Mouse (Mus musculus): ENCODE measurements around the gene Zfand3.

Zfand3 gene

DNA sequence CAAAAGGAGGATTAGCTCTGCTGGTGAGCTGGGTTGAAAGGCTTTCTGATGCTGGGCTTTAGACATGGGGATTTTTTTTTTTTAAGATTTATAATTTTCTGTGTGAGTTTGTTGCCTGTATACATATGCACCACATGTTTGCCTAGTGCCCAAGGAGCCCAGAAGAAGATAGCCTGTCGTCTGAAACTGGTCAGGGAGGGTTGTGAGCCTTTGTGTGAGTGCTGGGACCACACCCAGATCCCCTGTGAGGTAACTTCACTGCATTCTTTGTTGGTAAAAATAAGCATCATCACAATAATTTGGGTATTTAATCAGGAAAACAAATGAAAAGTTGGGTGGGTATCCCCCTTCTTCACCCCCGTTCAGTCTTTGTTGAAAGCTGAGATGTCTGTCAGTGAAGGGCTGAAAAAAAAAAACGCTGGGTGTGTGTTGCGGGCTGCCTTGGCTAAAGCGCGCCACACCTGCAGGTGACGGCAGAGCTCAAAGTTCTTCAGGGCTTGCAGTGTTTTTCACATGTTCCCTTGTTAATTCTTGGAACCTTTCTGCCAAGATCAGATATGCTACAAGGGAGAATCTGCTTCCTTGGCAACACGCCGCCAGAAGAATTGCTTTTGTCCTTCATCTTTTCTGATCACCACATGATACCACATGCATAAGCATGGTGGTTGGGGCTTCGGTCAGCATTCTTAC is 154.0 kb downstream of the Zfand3 start:
- no peak for DNase-seq

DNA sequence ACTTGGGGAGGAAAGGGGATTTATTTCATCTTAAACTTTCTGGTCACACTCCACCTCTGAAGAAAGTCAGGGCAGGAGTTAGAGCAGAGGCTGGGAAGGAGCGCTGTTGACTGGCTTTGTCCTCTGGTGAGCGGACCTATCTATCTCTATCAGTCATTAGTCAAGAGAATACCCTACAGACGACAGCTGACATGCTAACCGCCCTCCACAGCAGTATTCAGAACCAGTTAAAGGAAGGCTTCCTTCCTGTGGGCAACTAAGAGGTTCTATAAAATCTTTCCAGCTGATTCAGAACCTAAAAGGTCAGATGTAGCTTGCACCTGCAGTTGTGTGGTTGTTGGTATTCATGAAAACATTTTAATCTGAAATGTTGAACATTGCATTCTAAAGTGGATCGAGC is 154.8 kb downstream of the Zfand3 start:
- DNase-seq, result no peak

DNA sequence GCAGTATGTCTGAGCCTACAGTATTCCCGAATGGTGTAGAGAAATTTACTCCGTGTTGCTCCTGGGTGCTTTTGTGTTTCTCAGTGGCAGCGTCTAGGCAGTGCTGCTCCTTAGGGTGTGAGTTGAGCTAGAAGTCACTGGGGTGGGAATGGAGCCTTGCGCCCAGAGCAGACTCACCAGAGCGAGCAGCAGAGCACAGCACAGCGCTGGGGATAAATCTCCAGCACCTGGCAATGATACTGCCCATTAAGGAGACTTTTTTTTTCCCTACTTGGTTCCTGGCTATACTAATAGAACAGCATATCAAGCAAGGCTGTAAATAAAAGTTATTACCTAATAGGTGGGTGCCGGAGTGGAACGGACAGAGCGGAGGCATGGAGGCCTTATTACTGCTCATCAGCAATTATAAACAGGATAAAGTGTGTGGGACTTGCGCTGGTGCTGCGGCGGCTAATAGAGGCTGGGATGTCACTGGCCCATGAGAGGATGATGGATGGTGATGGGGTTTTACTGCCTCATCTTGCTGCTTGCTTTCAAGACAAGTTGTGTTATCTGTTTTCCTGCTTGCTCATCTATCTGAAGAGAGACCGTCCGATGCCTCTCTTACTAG is 156.4 kb downstream of the Zfand3 start:
- no peak for DNase-seq

DNA sequence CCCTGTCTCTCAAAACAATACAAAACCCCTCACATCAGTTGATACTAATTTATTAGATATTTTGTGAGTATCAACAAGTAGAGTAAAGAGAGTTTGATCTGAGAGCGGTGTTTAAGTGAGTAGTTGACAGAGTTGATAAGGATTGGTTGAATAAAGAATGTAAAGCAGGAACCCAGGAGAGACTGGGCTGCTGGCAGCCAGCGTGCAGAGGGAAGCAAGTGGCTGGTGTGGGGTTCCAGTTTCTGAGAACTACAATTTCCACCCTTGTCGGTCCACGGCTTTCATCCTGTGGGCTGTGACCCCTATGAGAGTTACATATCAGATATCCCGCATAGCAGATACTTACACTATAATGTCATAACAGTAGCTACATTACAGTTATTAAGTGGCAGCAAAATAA is 158.4 kb downstream of the Zfand3 start:
- DNase-seq, result no peak

DNA sequence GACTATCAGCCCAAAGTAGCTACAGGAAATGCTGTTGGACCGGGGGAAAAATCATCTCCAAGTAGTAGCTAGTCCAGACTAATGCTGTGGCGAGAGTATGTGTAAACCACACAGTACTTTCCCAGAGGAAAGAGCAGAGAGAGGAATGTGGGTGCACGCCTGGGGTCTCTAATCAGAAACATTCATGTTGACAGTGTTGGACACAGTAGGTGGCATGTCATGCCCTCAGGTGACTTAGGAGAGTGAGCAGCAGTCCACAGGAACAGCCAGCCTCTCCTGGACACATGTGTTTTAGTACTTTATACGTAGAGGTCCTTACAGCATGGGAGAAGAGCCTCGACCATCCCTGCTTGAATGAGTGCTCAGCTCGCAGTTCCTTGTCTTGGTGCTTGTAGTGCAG is 159.3 kb downstream of the Zfand3 start:
- DNase-seq, result no peak

DNA sequence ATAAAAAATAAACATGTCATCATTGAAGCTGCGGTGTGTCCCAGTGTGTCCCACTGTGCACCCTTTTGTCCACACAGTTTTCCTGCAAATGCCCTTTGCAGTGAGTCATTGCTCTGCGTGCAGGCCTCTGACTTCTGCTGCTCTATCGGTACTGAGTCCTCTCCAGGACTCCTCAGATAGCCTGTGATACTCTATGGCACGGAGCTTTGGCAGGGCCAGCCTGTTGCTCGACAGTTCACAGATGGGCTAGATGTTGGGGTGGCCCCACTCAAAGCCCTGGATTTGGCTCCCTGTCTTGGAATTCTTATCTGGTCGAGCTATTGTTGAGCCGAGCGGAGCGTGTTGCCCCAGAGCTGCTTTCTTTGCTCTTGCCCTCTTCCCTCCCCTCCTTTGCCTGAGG is 160.3 kb downstream of the Zfand3 start:
- DNase-seq, result peak; percentile 54

DNA sequence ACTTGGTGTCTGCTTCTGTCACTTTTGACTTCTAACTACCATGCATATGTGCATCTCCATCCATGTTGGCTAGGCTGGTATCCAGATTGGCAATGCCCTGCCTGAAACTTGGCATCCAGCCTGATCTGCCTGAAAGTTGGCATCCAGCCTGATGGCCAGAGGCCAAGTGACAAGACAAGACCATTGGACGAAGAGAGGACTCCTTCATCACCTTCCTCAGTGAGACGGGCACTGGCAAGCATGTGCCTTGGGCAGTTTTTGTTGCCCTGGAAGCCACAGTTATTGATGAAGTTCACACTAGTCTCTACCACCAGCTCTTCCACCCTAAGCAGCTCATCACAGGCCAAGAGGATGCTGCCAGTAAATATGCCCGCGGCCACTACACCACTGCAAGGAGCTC is 172.9 kb downstream of the Zfand3 start:
- DNase-seq, result peak; percentile 92

DNA sequence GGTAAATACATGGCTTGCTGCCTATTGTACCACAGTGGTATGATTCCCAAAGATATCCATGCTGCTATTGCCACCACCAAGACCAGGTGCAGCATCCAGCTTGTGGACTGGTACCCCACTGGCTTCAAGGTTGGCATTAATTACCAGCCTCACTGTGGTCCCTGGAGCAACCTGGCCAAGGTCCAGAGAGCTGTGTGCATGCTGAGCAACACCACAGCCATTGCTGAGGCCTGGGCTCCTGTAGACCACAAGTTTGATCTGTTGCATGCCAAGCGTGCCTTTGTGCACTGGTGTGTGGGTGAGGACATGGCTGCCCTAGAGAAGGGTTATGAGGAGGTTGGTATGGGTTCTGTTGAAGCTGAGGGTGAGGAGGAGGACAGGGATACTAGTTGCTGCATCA is 173.9 kb downstream of the Zfand3 start:
- DNase-seq, result peak; percentile 73

DNA sequence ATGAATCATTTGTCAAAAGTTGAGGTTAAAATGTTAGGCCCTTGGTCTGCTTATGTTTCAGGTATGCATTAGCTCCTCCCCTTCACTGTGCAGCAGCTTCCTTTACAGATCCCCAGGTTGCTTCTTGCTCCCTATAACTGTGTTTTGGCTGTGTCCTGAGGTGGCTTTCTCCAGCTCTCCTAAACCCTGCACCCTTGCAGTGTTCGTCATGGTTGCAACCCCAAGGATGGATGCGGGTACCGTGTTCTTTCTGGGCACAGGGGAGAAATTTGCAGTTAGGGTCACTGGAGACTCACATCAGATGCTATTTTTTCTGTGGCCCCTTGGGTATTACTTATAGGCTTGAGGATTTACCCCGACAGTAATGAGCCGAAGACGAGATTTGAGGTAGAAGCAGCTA is 175.7 kb downstream of the Zfand3 start:
- DNase-seq, result no peak

DNA sequence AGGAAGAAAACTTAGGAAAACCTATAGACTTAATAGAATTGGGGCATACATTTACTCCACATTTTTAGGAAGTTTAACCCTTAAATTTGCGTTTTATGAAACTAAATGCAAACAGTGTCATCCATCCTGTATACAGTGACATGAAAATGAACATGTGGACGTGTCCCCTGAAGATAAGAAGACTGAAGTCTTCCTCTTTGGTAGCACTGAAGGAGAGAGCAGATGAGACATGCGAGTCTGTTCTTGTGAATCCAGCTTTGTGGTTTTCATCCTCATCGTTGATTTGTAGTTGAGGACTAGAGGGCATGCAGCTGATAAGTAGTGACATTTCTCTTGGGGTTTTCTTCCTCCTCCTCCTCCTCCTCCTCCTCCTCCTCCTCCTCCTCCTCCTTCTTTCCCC is 177.0 kb downstream of the Zfand3 start:
- DNase-seq, result no peak

DNA sequence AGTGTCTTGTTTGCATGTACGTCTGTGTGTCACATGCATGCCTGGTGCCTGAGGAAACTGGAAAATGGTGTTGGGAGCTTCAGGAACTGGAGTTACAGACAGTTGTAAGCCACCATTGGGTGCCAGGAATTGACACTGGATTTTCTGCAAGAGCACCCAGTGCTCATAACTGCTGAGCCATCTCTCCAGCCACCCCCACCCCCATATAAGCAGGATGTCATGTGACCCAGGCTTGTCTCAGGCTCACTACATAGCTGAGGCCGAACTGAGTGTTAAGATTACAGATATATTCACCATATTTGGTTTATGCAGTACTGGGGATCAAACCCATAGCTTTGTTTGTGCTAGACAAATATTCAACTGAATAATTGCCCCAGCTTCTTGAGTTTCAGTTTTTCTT is 177.5 kb downstream of the Zfand3 start:
- DNase-seq, result no peak

DNA sequence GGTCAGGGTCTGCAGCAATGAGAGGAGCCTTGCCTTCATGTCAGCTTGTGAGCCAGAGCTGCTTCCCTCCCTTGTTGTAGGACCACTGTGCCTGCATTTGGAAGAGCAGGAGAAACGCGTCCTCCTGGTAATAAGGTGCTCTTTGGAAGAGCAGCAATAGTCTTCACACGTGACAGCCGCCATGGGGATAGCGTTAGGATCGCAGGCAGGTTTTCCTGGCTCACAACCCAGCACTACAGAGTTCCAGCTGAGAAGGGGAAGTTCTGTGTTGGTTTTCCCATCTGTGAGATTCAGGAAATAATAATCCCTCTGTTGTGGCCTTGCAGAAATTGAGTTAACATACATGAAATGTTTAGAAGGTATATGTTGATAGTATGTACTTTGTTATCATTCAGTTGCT is 179.0 kb downstream of the Zfand3 start:
- DNase-seq, result peak; percentile 80

DNA sequence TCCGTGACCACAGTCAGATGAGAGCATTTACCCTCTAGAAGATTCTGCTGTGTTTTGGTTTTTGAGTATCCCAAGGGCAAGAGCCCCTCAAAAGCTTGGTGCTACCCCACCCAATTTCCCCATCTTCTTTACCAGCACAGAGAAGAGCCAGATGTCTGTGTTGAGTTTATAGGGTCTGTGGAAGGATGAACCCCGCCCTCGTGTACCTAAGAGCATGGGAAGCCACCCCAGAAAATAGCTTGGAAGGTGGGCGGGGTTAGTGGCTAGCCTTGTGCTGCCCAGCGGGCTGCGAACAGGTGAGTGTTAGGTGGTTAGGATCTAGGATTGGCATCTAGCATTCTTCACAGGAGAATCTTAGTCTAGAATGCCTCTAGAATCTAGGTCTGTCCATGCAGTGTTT is 182.6 kb downstream of the Zfand3 start:
- no peak for DNase-seq

DNA sequence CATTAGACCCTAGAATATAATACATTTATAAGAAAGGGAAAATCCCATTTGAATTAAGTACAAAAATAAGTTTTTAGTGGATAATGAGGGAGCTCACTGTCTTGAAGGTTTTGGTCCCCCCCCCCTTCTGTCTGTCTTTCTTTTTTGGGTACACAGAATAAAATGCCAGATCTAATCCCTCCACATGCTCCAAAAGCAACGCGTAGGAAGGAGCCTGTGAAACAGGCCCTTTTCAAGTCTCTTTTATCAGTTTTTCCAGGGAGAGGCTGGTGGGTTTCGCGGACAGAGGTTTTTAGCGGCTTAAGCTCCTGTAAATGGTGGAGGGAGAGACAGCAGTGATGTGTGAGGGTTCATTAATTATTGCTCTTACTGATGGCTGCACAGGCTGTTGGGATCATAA is 183.0 kb downstream of the Zfand3 start:
- no peak for DNase-seq

DNA sequence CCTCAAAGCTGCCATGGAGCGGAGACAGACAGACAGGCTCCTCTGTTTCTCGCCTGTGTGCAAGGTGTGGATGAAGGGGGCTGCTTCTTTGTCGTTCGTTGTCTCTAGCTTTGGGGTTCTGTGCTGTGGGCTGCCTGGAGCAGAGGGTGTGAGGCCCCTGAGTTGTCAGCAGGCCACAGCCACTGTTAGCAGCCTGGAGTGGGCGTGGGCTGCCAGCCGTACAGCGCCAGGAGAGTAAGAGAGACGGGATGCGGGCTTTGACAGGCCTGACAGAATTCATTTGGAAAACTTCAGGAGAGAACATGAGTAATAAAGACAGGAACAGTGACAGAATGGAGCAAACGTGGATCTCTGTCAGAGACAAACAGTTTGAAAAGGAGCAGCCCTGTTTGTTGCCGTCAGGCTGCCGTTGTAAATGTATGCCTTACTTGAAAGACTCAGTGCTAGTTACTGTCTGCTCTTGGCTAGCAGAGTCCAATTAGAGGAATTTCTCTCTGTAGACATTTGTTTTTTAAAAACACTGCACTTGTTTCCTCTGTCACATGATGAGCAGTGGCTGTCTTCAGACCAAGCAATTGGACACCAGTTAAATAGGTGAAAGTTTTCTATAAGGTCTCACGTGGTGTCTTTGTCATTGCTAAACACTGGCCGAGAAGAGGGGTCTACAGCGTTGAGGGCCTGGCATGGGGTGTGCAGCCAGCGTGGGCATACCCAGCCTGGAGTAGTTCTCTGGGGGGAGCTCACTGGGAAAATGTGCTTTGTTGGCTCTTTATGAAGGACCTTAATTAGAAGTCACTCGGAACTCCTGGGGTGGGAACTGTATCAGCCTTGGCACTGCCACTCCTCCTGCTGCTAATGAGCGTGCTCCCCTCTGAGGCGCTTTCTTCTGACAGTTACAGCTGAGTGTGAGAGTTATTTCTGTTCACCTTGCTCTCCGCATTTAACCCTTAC is 183.8 kb downstream of the Zfand3 start:
- peak; percentile 55 for DNase-seq

DNA sequence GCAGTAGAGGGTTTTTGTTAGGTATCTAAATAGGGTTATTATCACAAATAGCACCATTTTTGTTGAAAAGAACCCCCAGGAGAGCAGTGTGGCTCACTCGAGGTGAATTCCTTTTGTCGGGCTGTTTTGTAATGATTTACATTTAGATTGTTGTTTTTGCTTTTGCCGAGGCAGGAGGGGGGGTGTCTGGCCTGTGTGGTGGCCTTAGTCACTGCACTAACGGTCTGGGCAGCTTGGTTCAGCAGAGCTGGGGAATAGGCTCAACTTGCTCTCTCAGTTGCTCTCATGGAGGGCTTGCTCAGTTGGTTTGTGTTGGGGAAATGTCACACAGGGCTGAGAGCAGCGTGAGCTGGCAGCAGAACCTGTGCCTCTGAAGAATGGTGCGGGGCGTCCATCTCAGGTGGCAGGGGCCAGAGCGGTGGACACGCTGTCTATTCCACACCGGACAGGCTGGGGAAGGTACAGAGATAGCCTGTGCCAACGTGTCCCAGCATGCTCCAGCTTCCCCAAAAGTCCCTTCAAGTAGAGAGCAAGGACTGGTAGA is 186.6 kb downstream of the Zfand3 start:
- no peak for DNase-seq

DNA sequence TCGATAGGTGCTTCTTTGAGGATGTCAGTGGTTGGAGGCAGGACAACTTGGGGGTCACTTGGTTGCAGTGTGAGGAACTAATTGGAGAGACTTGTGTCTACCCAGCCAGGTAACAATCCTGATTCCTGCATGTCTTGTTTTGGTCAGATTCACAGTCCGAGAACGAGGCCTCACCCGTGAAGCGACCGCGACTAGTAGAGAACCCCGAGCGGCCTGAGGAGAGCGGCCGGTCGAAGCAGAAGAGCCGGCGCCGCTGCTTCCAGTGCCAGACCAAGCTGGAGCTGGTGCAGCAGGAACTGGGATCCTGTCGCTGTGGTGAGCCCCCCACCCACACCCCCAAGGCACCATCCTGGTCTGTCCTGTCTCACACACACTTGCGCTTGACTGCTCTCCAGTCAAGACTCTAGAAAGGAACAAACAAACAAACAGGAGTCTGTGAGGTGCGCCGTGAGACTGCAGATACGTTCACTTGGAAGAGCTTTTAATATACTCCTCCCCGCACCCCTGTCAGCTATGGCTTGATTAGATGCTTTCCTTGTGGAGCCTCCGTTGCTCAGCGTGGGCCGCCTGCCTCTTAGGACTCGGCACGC is 188.0 kb downstream of the Zfand3 start:
- DNase-seq, result no peak

DNA sequence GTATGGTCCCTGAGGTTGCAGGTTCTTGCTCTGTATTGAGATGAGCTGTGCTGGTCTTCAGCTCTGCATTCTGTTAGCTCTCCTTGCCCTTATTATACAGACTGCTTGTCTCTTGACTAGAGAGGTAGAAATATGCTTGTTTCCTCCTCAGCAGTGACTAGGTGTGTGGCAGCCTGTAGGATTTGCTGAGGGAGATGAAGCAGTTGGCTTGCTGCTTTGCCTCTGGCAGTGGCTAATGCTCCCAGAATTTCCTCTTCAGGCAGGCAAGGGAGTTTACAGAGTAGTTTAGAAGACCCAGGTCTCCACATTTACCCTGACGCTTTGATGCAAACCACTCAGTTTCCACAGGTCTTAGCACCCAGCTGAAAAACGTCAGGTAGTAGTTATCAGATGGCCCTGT is 189.1 kb downstream of the Zfand3 start:
- DNase-seq, result no peak

DNA sequence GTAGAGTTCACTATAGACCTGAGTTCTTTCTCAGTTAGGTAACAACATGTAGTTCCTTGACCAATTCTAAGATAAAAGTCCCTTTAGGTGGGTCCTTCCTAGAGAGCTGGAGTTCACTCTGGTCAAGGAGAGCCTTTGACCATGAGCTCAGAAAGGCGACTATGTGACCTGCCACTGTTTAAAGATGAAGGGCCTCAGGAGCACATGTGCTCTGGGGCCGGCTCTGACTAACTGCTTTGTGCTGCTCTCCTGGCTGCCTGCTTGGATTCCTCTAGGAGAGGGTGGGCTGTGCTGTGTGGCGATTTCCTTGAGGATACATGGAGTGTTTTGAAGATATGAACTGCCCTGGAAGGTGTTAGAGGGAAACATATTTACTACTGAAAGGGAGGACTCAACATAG is 189.6 kb downstream of the Zfand3 start:
- no peak for DNase-seq

DNA sequence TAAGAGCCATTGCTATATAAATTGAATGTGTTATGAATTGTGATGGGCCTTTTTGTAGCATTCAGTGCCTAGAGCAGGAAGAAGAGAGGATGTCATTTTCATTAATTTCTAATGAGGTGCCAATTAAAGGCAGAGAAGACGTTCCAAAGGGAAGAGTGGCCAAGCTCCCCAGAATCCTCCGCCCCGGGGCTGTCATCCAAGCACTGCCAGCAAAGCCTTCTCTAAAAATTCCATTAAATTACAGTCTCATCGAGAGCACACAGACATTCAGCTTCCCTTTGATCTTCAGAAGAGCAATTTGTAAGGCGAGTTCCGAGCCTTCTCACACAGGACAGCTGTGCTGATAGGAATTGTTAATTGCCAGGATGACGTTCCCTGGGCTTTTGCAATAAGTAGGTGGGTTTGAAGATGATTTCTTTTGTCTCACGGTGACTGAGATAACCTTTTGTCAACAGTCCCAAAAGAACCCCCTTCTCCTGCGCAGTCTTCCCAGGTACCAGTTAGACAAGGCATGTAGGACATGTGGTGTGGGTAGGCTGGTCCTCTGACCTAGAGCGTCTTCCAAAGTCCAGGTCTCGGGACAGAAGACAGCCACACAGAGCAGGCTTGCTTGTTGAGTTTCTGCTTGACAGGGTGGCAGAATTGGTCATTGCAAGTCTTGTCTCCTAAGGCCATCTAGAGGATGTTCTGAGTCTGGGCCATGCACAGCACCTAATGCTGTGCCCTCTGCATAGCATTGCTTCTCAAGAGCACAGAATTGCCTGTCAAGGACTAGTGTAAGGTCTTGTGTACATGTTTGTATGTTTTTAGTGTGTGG is 190.3 kb downstream of the Zfand3 start:
- no peak for DNase-seq

DNA sequence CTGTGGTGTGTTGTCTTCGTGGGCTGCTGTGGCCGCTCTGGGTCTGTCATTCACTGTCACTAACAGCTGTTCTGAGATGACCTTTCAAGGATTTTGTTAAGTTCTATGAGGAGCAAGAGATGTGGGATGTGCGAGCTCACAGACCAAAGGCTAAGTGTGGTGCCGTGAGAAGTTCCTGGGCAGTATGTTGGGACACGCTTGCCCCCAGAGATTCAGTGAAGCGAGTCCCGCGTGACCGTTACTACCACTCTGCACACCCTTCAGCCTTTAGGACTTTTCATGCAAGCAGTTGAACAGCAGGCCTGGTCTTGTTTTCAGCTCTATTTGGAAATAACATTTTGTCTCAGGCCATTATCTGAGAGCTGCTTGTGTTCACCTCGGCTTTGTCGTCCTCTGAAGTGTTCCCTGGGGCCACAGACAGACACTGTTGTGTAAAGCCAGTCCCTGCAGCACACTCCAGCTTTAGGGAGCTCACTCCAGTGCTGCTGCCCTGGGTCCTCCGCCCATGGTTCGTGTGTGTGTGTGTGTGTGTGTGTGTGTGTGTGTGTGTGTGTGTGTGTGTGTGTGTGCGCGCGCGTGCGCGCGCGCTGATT is 191.2 kb downstream of the Zfand3 start:
- no peak for DNase-seq

Measured in cerebellum, adult 9-10 months (tissue).